Mouse (Mus musculus) limb, embryonic 12.5 days (tissue): Measurements from ENCODE around the gene Celf2. TPM values are rescaled to one million over a fixed set of nuclear protein-coding genes. Genes with fewer than 3 reads are reported as not detected.
"Not testable (repeated sequence)": the region's sequence is repeated elsewhere in the genome, so short reads cannot be mapped to it uniquely, and the experiment has no call there.

Source experiments
- ATAC-seq: fragments of 200-750 bp; cut with Nextera tagmentation; 2 replicates; pipeline ENCODE4 v1.8.0; 2017; ENCODE audit warnings: low read depth, moderate TSS enrichment; ENCODE audit not compliant: insufficient number of reproducible peaks, insufficient read depth, low FRiP score, low TSS enrichment
- H3K27ac ChIP-seq: fragments of 300-500 bp; sonication (generic); 2 replicates; pipeline ENCODE4 v1.5.1; 2016; ENCODE audit warnings: mild to moderate bottlenecking, moderate library complexity
- H3K27me3 ChIP-seq: fragments of 300-500 bp; sonication (generic); 2 replicates; pipeline ENCODE4 v1.6.1; 2016; ENCODE audit warnings: mild to moderate bottlenecking, moderate library complexity
- H3K36me3 ChIP-seq: fragments of 300-500 bp; sonication (generic); 2 replicates; pipeline ENCODE4 v1.6.1; 2016; ENCODE audit warnings: mild to moderate bottlenecking, moderate library complexity
- H3K4me1 ChIP-seq: fragments of 300-500 bp; sonication (generic); replicated peaks from 2 replicates; pipeline ENCODE4 v1.6.1; 2016
- H3K4me2 ChIP-seq: fragments of 300-500 bp; sonication (generic); 2 replicates; pipeline ENCODE4 v1.6.1; 2016; ENCODE audit warnings: mild to moderate bottlenecking, moderate library complexity
- H3K4me3 ChIP-seq: fragments of 300-500 bp; sonication (generic); replicated peaks from 2 replicates; pipeline ENCODE4 v1.5.1; 2016; ENCODE audit warnings: mild to moderate bottlenecking
- H3K9ac ChIP-seq: fragments of 300-500 bp; sonication (generic); replicated peaks from 2 replicates; pipeline ENCODE4 v1.6.1; 2016; ENCODE audit warnings: mild to moderate bottlenecking, moderate library complexity
- H3K9me3 ChIP-seq: fragments of 300-500 bp; sonication (generic); 2 replicates; pipeline ENCODE4 v1.6.1; 2016; ENCODE audit warnings: mild to moderate bottlenecking, moderate library complexity
- WGBS: fragments of 180-500 bp; shearing (Covaris S2); methylation state at CpG from one replicate; pipeline ENCODE4 v1.1.7; 2016; 5-methylcytosine and 5-hydroxymethylcytosine counted together
- polyA plus RNA-seq: library from polyadenylated mRNA; unstranded; fragments of >200 nt; fragmentation: Nextera tagmentation; extraction: Ambion mirVana; gene quantifications from 2 replicates; pipeline ENCODE4 v1.2.1, GENCODE M21; 2016

Celf2 gene
- polyA plus RNA-seq, 1 experiment from 2014 or later = 35.6 TPM

DNA sequence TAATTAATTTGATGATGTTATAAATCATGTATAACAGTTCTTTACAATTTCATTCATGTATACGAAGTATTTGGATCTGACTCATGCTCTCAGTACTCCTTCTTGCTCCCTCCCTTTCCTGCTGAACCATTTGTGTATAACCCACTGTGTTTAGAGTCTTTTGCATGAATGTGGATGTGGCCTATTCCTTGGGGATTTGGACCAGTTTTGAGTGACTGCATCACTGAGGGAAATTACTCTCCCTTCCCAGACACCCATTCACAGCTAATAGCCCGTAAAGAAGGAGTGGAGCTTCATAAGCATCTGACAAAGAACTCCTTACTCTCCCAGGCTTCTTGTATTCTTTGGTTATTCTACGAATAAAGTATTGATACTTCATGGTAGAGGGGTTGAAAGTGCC is 189.6 kb downstream of the Celf2 start:
- no peak for ATAC-seq
- Histone ChIP-seq H3K27me3 (no peaks in the 10 kb centered on the region), H3K27ac (no peak overlapping the region), H3K9ac (no peak overlapping the region), H3K9me3 (no peaks in the 10 kb centered on the region), H3K4me2 (no peak overlapping the region), H3K4me1 (no peaks in the 10 kb centered on the region), H3K4me3 (no peak overlapping the region), H3K36me3 (no peaks in the 10 kb centered on the region)
- 74% methylated on average over 3 of the region's 3 CpGs for WGBS

DNA sequence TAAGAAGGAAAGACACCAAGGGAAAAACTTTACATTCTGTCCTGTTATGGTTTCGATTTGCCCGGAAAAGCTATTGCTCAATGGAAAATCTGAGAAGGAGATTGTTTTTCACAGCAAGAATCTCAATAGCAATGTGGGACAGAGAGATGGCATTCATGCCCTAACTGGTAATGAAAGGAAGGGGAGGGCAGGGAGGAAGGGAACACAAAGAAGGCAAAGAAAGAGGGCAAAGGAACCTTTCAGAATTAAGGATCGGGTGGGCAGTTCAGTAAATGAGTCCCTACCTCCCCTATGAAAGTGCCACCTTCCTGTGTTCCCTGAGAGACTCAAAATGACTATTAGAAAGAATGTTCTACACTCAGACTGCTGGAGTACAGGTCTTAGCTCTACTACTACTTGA is 197.6 kb downstream of the Celf2 start:
- Histone ChIP-seq H3K9ac (no peak overlapping the region), H3K27ac (no peak overlapping the region), H3K36me3 (no peaks in the 10 kb centered on the region), H3K9me3 (no peaks in the 10 kb centered on the region), H3K27me3 (no peaks in the 10 kb centered on the region), H3K4me3 (no peak overlapping the region), H3K4me1 (no peaks in the 10 kb centered on the region), H3K4me2 (no peak overlapping the region)
- WGBS = 86% methylated on average over 3 of the region's 3 CpGs
- ATAC-seq = no peak

DNA sequence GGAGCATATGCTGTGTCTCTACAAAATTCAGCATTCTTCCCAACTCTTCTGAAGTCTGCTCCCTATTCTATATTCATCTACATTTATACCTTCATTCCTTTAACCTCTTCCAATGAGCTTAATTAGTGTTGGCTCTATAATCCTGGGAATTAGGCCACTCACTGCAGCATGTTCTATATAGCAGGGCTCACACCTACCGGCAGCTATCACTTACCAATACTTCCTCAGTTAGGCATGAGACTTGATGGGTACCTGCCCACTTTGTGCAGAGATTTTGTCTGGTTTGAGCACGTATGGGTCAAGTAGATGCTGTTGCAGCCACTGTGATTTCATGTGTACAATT is 198.6 kb downstream of the Celf2 start:
- no peaks in the 10 kb centered on the region for H3K4me1 ChIP-seq
- no peak for ATAC-seq

DNA sequence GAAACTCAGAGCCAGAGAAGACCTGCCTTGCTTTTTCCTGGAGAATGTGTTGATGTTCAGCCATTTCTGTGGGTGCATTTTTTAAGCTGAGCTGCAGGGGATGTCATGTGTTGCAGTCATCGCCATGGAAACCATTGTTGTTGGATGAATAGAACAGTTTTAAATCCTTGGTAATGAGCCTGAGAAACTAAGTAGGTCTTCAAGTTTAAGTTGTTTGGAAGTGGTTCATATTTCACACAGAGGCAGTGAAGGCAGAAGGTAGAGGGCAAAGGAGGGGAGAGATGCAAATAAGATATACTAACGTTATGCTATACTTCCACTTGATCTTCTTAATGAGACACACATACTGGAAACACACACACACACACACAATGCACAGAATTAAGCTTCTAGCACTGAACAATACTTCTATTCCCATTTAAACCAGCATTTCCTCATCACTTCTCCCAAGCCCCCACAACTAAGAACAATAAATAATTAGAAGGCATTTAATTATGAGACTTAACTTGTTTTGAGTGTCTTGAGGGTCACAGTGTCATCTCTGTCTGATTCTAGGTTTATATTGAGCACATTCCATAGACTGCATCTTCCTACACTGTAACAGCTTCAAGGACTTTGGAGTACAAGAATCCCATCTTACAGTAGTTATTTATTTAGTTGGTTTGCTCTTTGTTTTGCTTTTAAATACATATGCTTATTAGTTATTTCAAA is 199.1 kb downstream of the Celf2 start:
- Histone ChIP-seq H3K27me3 (no peaks in the 10 kb centered on the region), H3K27ac (no peak overlapping the region), H3K4me1 (no peaks in the 10 kb centered on the region), H3K4me2 (no peak overlapping the region), H3K9ac (no peak overlapping the region), H3K9me3 (no peaks in the 10 kb centered on the region), H3K4me3 (no peak overlapping the region), H3K36me3 (no peaks in the 10 kb centered on the region)
- 62% methylated on average over 2 of the region's 2 CpGs for WGBS
- ATAC-seq = no peak

More for the DNA sequence above, 198.6 kb downstream of the Celf2 start:
- 90% methylated on average over 2 of the region's 2 CpGs for WGBS
- Histone ChIP-seq H3K9me3 (no peaks in the 10 kb centered on the region), H3K9ac (no peak overlapping the region), H3K4me3 (no peak overlapping the region), H3K4me2 (no peak overlapping the region), H3K36me3 (no peaks in the 10 kb centered on the region), H3K27ac (no peak overlapping the region), H3K27me3 (no peaks in the 10 kb centered on the region)

DNA sequence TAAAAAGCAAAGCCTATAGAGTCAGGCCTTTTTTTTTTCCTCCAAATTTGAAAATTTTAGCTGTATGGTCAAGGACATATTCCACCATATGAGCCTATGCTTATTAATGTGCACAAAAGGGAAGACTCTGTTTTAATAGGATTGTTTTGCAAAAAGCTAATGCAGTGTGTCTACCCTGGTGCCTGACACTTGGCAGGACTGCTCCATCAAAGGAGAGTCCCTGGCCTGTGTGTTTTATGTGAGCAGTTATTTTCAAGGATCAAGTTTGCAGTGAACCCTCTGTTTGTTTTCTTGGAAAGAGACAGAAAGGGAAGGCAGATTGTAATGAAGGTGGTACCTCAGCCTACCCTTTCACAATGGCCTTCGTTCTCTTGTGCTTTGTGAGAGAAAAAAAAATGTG is 200.0 kb downstream of the Celf2 start:
- no peak overlapping the region for H3K4me2 ChIP-seq
- H3K36me3 ChIP-seq = no peaks in the 10 kb centered on the region
- no peak overlapping the region for H3K4me3 ChIP-seq
- no peaks in the 10 kb centered on the region for H3K9me3 ChIP-seq
- no peak overlapping the region for H3K9ac ChIP-seq
- H3K27ac ChIP-seq = no peak overlapping the region
- no peaks in the 10 kb centered on the region for H3K27me3 ChIP-seq
- H3K4me1 ChIP-seq = no peaks in the 10 kb centered on the region
- ATAC-seq = no peak
- WGBS = 73% methylated on average over 1 of the region's 1 CpGs

DNA sequence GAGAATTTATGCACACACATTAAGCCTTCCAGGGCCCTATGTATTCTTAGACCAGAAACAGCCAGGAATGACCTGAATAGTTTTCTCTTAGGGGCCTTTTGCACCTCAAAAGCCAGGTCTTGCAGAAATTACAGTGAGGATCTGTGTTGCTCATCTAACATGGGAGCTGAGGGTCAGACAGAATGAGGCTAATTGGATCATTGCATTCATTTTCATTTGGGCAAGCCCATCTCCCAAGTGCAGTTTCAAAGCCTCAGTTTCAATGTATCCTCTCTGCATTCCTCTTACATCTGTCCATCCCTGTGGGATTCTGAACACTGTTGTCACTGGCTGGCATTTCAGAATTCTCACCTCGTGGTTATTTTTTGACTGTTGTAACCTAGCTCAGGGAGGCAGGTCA is 200.6 kb downstream of the Celf2 start:
- H3K27me3 ChIP-seq = no peaks in the 10 kb centered on the region
- H3K27ac ChIP-seq = no peak overlapping the region
- no peaks in the 10 kb centered on the region for H3K4me1 ChIP-seq
- no peak for ATAC-seq
- no peak overlapping the region for H3K9ac ChIP-seq
- no peak overlapping the region for H3K4me3 ChIP-seq
- H3K9me3 ChIP-seq = no peaks in the 10 kb centered on the region
- 79% methylated on average over 1 of the region's 1 CpGs for WGBS
- H3K4me2 ChIP-seq = no peak overlapping the region
- no peaks in the 10 kb centered on the region for H3K36me3 ChIP-seq

DNA sequence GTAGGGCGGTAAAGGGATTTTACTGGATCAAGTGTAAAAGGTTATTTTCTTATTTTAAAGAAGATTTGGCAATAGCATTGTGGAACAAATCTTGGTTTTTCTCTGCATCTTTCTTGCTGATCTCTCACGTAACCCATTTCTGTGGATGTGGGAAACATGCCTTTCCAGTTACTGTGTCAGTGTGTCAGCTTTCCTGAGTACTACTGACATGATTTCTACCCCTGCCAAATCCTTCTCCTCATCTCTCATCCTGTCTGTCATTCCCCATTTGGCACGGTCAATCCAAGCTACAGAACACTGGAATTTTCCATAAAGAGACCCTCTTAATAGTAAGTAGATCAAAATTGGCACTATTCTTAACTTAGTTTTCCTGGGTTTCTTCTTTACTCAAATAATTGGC is 221.9 kb downstream of the Celf2 start:
- Histone ChIP-seq H3K4me1 (no peaks in the 10 kb centered on the region), H3K9me3 (no peaks in the 10 kb centered on the region), H3K27ac (no peak overlapping the region), H3K4me3 (no peak overlapping the region), H3K4me2 (no peak overlapping the region), H3K36me3 (no peaks in the 10 kb centered on the region), H3K27me3 (no peaks in the 10 kb centered on the region), H3K9ac (no peak overlapping the region)
- no peak for ATAC-seq
- 93% methylated on average over 3 of the region's 3 CpGs for WGBS

DNA sequence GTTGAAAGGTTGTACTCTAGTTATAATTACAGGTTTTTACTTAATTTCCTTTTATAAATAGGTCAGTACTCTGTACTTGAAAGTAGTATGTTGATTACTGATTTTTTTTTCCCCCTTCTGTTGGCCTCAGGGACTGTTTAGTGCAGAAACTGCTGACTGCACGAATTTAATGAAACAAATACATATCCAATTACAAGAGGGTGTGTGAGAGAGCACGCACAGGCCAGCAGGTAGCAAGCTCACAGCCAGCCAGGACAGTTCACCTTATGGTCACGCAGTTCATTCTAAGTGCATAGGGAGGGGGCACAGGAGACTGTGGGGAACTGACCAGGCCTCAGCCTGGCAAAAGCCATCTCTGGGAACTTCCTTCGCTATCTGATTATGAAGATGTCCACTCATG is 236.1 kb downstream of the Celf2 start:
- WGBS = 40% methylated on average over 4 of the region's 4 CpGs
- Histone ChIP-seq H3K9me3 (no peaks in the 10 kb centered on the region), H3K36me3 (no peaks in the 10 kb centered on the region), H3K27ac (no peak overlapping the region), H3K9ac (no peak overlapping the region), H3K4me2 (no peak overlapping the region), H3K4me3 (no peak overlapping the region), H3K27me3 (no peaks in the 10 kb centered on the region), H3K4me1 (peaks cover 4% of the 10 kb centered on the region; the same call in 1 of the 2 replicates)
- no peak for ATAC-seq

DNA sequence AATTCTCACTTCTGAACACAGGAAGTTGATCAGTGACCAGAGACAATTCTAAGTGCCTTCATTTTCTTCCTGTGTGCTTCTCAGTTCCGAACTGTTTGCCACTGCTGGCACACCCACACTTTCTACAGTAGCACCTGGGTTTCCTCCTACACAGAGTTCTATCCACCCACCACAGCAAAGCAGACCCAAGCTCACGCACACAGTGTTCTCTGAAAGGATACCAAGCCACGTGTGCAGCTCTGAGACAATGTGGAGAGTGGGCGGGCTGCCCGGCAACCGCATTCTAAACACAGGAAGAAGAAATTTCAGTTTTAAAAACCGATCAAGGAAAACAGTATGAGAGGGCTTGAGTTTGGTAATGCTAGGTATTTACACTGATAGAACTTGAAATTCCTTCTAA is 239.3 kb downstream of the Celf2 start:
- H3K4me1 ChIP-seq = peaks cover 4% of the 10 kb centered on the region; the same call in 1 of the 2 replicates
- 88% methylated on average over 7 of the region's 7 CpGs for WGBS

DNA sequence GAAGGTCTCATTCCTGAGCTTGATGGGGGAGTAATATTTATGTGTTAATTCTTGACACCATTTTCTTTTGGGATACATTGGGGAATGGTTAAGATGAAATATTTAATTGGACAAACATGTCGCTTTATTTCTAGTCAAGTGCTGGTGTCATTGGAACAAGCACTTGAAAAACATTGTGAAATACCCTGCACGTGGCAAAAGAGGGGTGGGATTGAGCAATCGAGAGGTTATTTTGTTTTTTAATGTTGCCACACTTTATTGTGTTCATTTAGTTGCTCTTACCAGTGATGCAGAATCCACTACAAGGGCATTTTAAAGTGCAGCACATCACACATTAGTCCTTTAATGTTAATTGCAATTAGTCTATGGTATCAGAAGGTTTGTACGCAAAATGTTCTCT is 242.2 kb downstream of the Celf2 start:
- no peak overlapping the region for H3K4me3 ChIP-seq
- H3K9ac ChIP-seq = no peak overlapping the region
- H3K4me2 ChIP-seq = no peak overlapping the region
- H3K36me3 ChIP-seq = no peaks in the 10 kb centered on the region
- no peaks in the 10 kb centered on the region for H3K9me3 ChIP-seq
- no peaks in the 10 kb centered on the region for H3K4me1 ChIP-seq
- no peak overlapping the region for H3K27ac ChIP-seq
- 82% methylated on average over 4 of the region's 4 CpGs for WGBS
- H3K27me3 ChIP-seq = no peaks in the 10 kb centered on the region
- no peak for ATAC-seq

More for the DNA sequence above, 239.3 kb downstream of the Celf2 start:
- Histone ChIP-seq H3K9me3 (no peaks in the 10 kb centered on the region), H3K4me3 (no peak overlapping the region), H3K27ac (no peak overlapping the region), H3K27me3 (no peaks in the 10 kb centered on the region), H3K9ac (no peak overlapping the region), H3K36me3 (no peaks in the 10 kb centered on the region), H3K4me2 (no peak overlapping the region)
- ATAC-seq = no peak

DNA sequence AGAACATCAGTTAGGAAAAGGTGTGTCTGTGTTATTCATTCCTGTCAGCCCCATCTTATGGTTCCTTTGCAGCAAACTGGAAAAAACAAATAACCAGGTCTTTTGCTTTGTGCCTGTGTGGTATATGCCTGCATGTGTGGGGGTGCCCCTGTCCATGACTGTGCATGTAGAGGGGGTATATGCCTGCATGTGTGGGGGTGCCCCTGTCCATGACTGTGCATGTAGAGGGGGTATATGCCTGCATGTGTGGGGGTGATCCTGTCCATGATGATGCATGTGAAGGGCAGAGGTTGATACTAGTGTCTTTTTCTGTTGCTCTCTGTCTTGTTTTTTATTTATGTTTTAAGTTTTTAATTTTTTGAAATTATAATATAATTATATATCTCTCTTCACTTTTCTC is 246.7 kb downstream of the Celf2 start:
- H3K4me3 ChIP-seq, ATAC-seq, H3K4me1 ChIP-seq: not testable (repeated sequence)

DNA sequence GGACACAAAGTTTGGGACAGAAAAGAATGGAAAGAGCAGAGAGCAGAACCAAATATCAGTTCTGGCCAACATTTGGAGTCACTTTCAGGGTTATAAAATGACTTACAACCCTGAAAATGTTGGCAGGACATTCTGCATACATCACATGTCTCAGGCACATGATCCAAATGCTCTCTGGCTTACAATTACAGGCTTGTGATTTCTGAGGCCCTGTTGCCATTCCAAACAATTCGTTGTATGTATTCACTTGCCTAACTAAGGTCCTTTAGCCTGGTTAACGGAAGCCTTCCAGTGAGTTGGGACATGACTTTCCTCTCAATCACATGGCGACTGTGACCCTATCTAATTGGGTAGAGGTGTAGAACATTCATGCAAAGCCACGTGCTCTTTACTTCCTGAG is 249.2 kb downstream of the Celf2 start:
- Histone ChIP-seq H3K27ac (no peak overlapping the region), H3K9ac (no peak overlapping the region), H3K36me3 (no peaks in the 10 kb centered on the region), H3K4me1 (no peaks in the 10 kb centered on the region), H3K9me3 (no peaks in the 10 kb centered on the region), H3K27me3 (no peaks in the 10 kb centered on the region), H3K4me3 (no peak overlapping the region), H3K4me2 (no peak overlapping the region)
- 82% methylated on average over 4 of the region's 4 CpGs for WGBS
- no peak for ATAC-seq

More for the DNA sequence above, 246.7 kb downstream of the Celf2 start:
- not testable (repeated sequence) for H3K27ac ChIP-seq, H3K27me3 ChIP-seq, H3K9me3 ChIP-seq, H3K9ac ChIP-seq, H3K36me3 ChIP-seq, H3K4me2 ChIP-seq
